Mouse (Mus musculus) cerebellum, postnatal 36 days (tissue): ENCODE measurements at regions not wholly inside any gene's neighbourhood (a gene's known extent, or its start where the extent isn't known, plus 50 kb on each side); places are given as distances from the start of the nearest gene placed in this dataset.

Experiments used
- DNase-seq, 2 experiments: peaks; one replicate each; pipeline ENCODE4 v3.0.0; 2021 to 2022; ENCODE audit warnings: mixed read lengths in 2 of 2

GRCm38 (mm10) chr1:184534511-184534910 lies 197.9 kb downstream of the Hlx start:
- no peak for DNase-seq

- DNase-seq: no peak
These were observed 198.5 kb downstream of the Hlx start for GRCm38 (mm10) chr1:184533870-184534269.

- DNase-seq: no peak
These were observed 199.8 kb downstream of the Hlx start for GRCm38 (mm10) chr1:184532488-184533055.

DNA sequence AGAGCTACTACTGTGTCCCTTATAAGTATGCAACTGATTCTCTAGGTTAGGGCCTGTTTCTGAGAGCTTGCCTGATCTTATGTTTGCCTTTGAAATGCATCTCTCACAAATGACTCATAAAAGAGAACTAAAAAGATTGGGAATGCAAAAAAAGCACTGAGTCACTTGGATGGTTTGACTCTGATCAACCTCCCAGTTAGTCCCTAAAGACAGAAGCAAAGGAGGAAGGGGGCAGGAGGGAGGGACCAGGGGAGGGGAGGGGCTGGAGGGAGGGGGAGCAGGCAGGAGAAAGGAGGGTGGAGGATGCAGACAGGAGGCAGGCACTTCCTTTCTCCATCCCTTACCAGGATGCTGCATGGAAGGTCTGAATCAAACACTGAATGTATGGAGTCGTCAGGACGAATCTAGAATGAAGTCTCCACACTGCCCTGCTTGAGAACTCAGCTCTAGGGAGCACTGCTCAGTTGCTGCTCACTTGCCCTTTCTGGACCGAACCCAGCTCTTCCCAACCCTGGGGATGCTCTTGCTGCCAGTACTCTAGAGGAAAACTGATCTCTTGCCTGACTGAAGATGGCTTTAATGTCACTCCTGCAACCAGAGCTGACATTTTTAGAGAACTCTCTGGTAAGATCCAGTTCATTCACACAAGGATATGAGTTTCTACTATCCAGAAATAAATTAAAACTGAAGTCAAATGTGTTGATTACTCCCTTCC lies 201.7 kb downstream of the Hlx start:
- no peak for DNase-seq

- DNase-seq: no peak
These were observed 206.7 kb downstream of the Hlx start for GRCm38 (mm10) chr1:184525740-184526139.

GRCm38 (mm10) chr1:184519551-184519950 lies 212.9 kb downstream of the Hlx start:
- DNase-seq: no peak

DNA sequence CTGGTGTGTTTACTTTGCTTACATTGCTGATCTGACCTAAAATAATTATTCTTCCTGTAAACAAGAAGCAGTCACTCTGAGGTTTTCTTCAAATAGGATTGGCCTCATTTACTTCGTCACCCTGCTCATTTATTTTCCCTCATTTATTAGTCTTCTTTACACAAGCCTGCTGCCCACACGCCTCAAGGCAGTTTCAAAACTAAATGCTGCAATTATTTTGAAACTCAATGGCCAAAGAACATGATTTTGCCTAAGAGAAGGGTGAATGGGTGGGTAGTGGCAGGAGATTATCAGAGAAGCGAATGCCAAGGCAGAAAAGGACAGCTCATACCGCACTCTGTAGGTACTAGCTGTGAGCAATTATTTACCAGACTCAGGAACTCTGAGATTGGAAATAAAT lies 227.8 kb downstream of the Hlx start:
- DNase-seq: no peak

DNA sequence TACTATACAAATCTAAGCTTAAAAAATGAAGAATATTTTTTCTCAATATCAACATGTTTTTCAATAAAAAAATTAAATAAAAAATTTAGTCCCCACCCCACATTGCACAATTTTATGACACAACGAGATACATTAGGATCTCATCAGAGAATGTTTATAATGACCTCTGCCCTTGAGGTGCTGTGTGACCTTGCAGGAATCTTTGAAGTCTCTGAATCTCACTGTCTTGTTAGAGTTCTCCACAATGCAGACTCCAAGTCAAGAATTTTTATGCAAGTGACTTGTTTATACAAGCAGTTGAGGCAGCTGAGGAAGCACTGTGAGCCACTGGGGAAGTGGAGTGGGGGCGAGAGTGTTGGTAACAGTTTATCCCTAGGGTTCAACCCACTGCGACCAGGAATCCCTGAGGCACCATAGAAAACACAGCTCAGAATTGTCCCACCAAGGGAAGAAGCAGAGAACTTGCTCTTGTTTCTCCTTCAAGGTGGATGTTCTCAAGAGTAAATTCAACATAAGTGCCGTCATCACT lies 228.5 kb downstream of the Hlx start:
- DNase-seq: no peak

GRCm38 (mm10) chr1:184500702-184501101 lies 231.7 kb downstream of the Hlx start:
- DNase-seq: no peak

- DNase-seq: no peak
These were observed 233.4 kb downstream of the Hlx start for GRCm38 (mm10) chr1:184498909-184499525.

DNA sequence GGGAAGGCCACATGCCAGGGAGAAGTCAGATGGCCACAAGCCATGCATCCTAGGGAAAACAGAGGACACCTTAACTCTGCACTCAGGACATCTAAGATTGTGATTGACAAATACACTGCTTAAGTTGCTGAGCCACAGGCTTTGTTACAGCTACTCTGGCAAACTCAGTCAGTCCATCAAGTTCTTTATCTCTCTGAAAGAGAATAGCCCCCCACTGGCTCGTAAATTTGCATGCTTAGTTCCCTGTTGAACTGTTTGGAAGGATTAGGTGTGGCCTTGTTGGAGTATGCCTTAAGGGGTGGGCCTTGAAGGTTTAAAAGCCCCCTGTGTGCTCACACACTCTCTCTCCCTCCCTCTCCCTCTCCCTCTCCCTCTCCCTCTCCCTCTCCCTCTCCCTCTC lies 235.4 kb downstream of the Hlx start:
- no peak for DNase-seq

DNA sequence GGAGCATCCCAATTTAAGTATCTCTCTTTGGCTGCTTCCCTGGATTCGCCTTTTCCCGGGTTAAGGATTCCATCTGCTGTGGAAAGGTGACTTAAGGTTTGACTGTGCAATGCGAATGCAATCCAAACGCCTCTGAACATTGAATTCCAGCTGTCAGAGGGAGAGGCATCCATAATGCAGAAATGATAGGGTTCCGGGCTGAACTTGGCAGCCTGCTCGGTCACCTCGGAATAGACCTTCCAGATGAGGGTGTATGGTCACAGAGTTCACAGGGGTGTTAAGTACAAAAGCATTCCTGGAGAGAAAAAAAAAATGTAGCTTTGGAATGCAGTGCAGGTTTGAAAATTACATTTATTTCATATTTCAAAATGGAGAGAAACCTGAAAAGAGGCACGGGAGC lies 238.6 kb downstream of the Hlx start:
- no peak for DNase-seq

GRCm38 (mm10) chr1:184492115-184492514 lies 240.3 kb downstream of the Hlx start:
- DNase-seq: no peak

DNA sequence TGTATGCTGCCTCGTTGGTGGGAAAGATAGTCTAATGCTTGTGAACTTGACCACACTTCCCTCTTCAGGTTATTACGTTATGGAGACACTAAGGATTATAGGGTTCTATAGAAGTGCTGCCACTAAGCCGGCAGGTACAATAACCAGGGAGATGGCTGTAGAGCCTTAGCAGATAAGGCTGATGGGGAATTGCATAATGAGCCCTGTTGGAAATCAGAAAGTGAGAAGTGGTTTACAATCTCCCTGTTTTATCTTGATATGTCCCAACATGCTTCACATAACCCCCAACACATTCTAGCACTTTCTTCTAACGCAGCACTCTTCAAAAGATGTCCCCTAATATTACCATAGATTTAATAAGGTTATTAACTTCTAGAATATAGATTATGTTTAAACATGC lies 241.2 kb downstream of the Hlx start:
- DNase-seq: no peak

DNA sequence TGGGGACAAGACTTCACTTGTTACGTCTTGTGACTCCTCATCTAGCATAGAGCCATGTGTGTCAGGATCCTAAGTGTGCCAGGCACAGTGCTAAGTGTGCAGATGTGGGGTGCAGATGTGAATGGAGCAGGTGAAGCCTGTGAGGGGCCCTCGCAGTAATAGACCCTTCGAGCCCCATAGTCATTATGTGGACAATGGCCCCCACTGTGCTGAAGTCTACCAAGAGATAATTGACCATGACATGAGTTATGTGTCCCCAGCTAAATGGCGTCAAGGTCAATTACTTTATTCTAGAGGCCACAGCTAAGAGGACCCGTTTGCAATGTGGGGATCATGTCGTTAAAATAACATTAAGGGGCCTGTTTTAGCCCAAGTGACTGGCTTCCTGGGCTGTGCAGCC lies 245.0 kb downstream of the Hlx start:
- DNase-seq: no peak

DNA sequence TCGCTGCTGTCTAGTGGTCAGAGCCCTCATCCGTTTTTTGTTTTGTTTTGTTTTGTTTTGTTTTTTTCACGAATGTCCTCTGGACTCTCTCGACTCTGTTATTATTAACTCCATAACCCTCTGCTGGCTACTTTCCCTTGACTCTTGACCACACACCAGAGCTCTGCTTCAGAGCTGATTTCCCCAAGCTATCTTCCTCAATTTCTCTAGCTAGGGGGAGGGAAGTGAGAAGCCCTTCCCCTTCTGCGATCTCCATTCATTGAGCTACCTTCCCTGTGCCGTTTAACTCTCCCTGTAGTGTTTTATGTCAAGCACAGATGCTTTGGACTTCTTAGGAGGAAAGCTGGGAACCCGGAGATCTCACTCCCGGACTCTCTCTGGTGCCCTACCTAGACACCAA lies 247.6 kb downstream of the Hlx start:
- DNase-seq: no peak

- DNase-seq: no peak
These were observed 249.0 kb downstream of the Hlx start for GRCm38 (mm10) chr1:184483371-184483770.

GRCm38 (mm10) chr1:184482026-184482425 lies 250.4 kb downstream of the Hlx start:
- no peak for DNase-seq

DNA sequence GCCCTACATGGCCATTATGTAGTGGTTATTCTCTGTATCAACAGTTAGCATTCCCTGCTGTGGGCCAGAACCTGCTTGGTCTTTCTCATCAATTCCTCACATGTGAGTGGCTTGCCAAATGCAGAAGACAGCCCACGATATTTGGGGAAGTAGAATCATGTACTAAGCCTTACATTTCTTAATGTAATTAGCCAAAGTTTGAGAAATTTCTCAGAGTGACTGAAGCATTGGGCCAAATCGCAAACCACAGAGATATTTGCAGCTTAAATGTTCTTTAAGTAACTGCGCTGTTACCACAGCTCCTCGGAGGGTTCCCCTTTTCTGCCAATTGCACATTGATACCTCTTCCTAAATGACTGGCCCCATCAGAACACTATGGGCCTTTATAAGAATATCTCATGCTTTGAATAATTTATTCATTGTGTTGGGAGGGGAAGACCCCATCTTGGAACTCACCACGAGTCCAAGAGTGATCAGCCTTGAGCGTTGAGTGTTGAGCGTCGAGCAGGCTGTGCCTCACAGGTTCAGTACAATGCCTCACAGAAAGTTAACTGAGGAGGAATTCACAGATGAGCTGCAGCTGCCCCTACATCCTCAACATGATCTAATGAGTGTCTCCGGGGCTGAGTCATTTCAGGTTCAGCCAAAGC lies 251.7 kb downstream of the Hlx start:
- DNase-seq: no peak

DNA sequence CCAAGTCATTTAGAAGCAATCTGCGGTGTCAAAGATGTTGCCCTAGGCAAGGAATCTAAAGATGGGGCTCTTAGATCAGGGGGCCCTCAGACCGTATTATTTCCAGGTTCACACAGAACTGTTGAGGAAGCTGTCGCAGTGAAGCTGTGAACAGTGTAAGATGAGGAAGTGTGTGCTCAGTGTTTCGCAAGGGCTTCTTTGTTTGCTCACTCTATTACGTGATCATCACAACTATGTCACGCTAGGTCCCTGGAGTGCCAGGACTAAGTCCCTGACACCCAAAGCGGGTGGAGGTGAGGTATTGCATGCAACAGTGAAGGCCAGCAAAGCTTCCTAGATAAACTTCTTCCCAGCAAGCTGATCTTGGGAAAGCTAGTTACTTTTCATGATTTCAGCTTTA lies 254.4 kb downstream of the Hlx start:
- DNase-seq: no peak

DNA sequence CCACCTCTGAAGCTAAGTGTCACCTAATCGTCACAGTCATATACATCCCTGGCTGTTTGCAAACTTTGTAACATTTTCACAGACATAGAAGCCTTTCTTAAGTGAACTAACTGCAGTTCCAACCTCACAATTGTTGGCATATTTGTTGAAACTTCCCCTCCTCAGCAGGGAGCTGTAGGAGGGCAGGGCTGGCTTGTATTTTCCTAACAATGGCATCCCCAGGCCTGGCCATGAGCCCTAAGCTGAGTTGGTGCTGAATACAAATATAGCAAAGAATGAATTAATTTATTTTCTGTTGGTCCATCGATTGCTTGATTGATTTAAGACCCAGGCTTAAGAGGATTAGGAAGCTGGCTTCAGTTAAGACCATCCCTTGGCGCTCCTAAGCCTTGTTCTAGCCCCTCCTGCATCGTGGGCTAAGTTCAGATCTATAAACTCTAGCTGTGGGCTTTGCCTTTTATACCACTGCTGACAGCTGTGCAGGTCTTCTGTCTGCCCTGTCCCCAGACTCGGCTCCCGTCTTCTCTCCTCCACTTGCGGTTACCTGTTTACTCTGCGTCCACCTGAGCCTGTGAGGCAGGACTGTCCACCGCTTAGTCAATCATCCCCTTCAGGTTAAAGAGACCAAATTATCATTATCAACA lies 269.8 kb downstream of the Hlx start:
- no peak for DNase-seq

GRCm38 (mm10) chr1:184461411-184461810 lies 271.0 kb downstream of the Hlx start:
- no peak for DNase-seq

GRCm38 (mm10) chr1:184456727-184457126 lies 275.7 kb downstream of the Hlx start:
- DNase-seq: no peak
